Mouse (Mus musculus): Measurements from ENCODE around the gene Cel.
A peak's percentile ranks its signal among the peaks of the same experiment; 100 is the strongest.

- no peak for TF ChIP-seq CTCF (IDR thresholded peaks at IDR 0.05; ENCODE audit: insufficient read depth, low read length)
- TF ChIP-seq POLR2A (IDR thresholded peaks at IDR 0.05; ENCODE audit: borderline replicate concordance, extremely low read depth, low read depth, low read length): peak; percentile 37; the same call in 1 of the 2 replicates
These were observed 39.5 kb downstream of the Cel start for GRCm38 (mm10) chr2:28523643-28524117.
